Mouse (Mus musculus) kidney, postnatal 25 days (tissue): ENCODE data around the gene Dtx2.

Experiments
- DNase-seq, 2 experiments: peaks; one replicate each; pipeline ENCODE4 v3.0.0; 2021; ENCODE audit warnings: mixed read lengths in 2 of 2

The Dtx2 gene

GRCm38 (mm10) chr5:135994725-135995687 lies at the start of gene Dtx2:
Dtx2 (plus strand) TSS chr5:135994800.
- peak; percentile 92 to 93 for DNase-seq

DNA sequence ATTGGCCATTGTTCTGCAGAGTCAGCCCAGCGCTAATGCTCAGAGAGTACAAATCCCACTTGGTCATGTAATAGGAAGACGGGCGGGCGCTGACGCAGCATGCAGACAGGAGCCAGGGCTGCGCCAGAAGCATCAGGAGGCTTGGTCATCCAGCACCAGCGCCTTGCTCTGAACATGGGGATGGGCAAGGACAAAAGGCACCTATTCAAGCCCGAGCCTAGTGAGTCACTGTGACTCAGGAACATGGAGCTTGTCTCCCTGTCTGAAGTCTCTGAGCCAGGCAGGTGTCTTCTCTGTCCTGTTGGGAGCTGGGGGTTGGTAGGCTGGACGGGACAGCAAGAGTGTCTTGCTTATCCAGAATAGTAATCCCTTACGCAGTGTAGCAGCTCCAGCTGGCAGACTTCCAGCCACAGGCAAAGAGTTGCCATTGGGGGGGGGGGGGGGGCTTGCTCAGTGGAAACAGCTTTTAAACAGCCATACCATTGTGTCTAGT lies 48.6 kb upstream of the Dtx2 start:
- DNase-seq = peak in 1 of 2 experiments; percentile 32

DNA sequence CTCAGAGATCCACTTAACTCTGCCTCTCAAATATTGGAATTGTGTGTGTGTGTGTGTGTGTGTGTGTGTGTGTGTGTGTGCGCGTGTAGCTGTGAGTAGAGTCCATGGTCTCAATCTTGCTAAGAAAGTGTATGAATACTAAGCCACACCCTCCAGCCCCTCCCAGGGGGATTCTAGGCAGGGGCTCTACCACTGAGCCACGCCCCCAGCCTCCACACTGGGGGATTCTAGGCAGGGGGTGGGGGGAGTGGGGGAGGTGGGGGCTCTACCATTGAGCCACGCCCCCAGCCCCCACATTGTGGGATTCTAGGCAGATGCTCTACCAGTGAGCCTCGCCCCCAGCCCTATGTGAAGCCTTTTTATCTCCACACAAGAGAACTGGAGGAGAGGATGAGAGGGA lies 48.0 kb upstream of the Dtx2 start:
- DNase-seq = peak in 1 of 2 experiments; percentile 19

DNA sequence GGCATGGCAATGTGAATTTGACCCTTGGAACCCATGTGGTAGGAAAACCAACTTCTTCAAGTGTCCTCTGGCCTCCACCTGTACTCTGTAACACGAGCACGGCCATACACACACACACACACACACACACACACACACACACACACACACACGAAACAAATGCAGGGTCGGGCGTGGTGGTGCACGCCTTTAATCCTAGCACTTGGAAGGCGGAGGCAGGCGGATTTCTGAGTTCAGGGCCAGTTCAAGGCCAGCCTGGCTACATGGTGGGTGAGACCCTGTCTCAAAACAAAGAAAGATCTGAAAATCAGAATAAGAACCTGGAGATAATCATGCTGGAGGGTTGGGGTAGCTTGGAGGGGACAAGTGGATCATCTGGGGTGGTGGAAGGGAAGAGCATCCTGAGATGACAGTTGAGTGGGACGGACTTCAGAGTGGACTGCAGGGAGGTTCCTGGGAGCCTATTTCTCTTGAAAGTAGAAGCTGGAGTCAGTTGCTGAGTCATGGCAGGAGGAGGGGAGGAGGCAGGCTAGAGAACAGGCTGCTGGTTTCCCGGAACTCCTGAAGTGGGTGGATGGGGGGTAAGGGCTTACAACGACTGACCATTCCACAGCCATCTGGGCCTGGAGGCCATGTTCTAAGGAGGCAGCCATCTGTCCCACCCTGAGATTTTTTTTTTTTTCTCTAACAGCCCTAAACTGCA lies 43.7 kb upstream of the Dtx2 start:
- DNase-seq = no peak

DNA sequence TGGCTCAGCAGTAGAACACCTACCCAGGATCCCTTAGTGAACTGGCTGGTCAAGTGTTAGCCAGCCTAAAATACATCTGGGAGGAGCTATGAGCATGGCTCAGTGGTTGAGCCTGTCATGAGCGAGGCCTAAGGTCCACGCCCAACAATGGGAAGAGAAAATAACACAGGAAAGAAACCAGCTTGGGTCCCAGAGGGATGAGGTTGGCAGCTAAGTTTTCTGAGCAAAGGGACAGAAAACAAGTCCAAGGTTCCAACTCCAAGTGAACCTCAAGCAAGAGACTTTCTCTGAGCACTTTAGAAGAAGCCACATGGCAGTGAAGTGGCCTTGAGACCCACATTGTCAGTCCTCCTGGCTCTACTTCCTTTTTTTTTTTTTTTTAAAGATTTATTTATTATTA lies 42.9 kb upstream of the Dtx2 start:
- no peak for DNase-seq

DNA sequence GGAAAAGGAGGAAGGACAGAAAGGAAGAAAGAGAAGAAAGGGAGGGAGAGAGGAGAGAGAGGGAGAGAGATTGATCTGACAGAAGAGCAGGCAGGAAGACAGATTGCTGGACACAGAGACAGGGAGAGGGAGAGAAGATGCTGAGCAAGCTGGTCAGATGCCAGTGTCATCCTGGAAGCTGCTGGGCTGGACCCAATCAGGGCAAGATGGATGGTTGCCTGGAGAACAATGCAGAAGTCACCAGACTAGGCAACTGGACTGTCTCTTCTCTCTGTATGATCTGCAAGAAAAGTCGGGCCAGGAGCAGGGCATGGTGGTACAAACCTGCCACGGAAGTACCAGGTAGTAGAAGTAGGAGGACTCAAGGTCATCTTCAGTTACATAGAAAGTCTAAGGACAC lies 41.8 kb upstream of the Dtx2 start:
- DNase-seq = no peak

DNA sequence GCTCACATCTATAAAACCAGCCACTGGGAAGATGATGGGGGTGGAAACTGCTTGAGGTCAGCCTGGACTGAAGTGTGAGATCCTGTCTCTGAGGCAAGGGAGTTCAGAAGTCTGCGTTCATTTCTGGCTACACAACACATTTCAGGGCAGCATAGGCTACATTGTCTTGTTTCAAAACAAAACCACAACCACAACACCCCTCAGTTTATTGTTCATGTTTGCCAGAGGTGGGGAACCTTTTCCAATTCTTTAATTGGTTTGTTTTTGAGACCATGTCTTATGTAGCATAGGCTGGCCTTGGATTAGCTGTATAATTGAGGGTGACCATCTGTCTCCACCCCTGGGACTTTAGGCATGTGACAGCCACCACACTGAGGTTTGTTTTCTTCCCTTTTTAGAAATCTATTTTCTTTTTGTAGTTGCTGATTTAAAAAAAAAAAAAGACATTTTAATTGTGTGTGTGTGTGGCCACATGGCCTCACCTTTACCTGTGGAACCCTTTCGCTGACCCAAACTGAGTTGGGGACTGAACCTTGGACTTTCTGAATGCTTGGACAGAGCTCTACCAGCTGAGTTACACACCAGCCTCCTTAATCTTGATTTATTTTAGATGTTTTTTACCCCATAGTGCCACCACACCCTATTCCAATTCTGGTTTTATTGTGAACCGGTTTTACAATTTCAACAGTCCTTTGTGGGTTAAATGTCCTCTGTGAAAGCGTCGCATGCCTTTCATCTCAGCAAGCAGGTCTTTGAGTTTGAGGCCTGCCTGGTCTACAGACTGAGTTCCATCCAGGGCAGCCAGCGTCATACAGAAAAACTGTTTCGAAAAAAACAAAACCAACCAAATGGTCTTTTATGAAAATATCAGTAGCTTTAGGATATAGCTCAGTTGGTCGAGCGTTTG lies 38.0 kb upstream of the Dtx2 start:
- DNase-seq = no peak

GRCm38 (mm10) chr5:135957207-135957974 lies 37.2 kb upstream of the Dtx2 start:
- DNase-seq = peak; percentile 96 to 99

DNA sequence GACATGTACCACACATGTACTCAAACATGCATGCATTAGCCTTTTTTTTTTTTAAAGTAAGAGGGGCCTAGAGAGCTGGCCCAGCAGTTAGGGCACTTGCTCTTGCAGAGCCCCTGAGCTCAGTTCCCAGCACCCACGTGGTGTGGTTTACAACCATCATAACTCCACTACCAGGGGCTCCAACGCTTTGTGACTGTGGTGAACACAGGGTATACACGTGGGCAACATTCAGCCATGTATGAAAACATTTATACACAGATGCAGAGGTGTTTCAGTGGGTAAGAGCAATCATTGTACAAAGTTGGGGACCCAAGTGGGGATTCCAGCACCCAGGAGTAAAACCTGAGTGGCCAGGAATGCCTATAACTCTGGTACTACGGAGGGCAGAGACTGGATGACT lies 36.2 kb upstream of the Dtx2 start:
- no peak for DNase-seq

- no peak for DNase-seq
These were observed 34.7 kb upstream of the Dtx2 start for GRCm38 (mm10) chr5:135959911-135960310.

GRCm38 (mm10) chr5:135960909-135961635 lies 33.5 kb upstream of the Dtx2 start:
- no peak for DNase-seq

DNA sequence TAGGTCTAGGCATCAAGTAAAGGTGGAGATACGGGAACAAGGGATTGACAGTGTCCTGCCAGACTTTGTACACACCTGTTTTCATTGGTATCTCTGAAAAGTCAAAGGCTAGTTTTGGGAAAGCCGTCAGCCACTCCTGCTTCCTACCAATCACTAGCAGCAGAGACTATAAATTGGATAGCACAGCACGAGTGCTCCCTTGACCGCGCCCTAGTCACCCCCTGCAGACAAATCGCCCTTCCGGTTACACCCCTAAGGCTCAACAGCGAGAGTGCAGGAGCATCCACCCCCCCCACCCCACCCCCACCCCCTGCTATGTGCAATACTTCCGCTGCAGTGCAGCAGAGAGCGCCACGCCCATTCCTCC lies 32.5 kb upstream of the Dtx2 start:
- DNase-seq = no peak

DNA sequence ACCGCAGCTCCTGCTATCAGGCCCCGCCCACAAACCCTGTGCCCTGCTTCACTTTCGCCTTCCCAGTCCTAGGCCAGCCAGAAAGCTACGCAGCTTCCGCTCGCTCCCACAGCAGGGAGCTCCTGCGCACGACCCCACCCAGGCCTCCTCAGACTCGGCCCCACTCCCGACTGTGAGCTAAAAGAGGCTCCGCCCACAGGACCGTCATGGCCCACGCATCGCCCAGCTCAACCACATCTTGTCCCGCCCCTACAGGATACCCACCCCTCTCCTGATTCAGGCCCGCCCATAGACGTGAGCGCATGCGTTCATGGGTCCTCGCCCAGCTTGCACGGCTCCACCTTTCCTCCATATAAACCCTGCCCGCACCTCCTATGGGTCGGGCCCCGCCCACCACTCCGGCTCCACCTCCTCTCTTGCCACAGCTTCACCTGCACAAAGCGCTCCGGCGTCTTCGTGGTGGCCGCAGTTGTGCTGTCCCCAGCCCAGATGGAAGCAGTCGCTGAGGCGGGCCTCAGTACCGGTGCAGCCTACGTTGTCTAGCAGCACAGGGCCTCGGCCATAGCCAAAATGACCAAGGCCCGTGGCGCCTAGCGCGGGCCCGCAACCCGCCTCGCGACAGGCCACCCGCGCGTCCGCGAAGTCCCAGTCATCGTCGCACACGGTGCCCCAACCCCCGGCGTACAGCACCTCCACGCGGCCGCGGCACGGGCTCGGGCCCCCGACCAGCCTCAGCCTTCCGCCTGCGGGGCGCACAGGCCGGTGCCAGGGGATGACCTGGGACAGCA lies 31.9 kb upstream of the Dtx2 start:
- DNase-seq = peak; percentile 99 to 100

DNA sequence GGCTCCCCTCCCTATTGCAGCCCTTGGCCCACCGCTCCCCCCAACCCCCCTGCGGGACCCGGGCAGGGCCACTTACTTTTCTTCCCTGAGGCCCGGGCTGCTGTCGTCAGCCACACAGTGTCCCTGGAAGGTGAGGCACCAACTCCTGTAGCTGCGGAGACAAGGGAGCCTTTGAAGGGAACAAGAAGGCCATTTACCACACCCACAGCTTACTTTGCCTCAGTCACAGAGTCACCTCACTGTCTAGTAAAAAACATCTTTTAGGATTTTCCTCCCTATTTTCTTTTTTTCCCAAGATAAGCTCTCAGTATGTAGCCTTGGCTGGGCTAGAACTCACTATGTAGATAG lies 31.3 kb upstream of the Dtx2 start:
- no peak for DNase-seq

GRCm38 (mm10) chr5:135965501-135965930 lies 29.1 kb upstream of the Dtx2 start:
- DNase-seq = peak; percentile 60 to 82

DNA sequence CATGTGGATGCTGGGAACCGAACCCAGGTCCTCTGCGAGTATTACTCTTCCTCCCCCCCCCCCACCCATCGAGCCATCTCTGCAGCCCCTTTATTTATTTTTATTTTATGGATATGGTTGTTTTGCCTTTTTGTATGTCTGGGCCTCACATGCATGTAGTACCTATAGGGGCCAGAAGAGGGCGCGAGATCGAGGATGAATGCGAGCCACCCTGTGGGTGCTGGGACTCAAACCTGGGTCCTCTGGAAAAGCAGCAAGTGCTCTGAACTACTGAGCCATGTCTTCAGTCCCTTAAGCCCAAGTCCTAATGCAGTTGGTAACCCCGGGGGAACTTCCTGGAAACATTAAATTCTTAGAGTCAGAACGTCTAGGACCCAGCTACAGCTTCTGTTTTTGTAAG lies 27.7 kb upstream of the Dtx2 start:
- DNase-seq = peak in 1 of 2 experiments; percentile 17

DNA sequence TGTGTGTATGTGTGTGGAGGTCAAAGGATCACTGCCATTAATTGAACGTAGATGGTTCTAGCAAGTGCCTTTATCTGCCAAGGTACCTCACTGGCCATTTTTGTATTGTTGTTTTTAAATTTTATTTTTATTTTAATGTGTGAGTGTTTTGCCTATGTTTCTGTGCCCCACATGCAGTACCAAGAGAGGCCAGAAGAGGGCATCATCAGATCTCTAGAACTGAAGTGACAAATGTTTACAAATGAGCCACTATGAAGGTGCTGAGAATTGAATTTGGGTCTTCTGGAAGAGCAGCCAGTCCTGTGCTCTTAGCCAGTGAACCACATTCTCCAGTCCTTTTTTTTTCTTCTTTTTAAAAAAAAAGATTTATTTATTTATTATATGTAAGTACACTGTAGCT lies 25.8 kb upstream of the Dtx2 start:
- peak in 1 of 2 experiments; percentile 77 for DNase-seq

- DNase-seq = no peak
These were observed 24.4 kb upstream of the Dtx2 start for GRCm38 (mm10) chr5:135970247-135970646.

DNA sequence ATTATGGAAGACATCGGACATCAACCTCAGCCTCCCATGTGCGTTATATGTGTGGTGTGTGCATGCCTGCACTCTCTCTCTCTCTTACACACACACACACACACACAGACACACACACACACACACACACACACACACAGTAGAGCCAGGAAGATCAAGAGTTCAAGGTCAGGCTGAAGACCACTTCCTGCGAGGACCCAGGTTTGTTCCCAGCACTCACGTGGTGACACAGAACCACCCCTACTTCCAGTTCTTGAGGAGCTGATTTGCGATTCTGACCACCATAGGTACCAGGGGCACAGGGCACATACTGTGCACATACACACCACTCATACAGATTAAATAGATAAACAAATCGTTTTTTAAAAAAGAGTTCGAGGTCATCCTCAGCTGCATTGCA lies 22.7 kb upstream of the Dtx2 start:
- no peak for DNase-seq

GRCm38 (mm10) chr5:135974365-135974764 lies 20.2 kb upstream of the Dtx2 start, which contains the start of gene Ssc4d:
Ssc4d (minus strand) TSS chr5:135974531.
- no peak for DNase-seq
